Mouse (Mus musculus) forebrain, embryonic 15.5 days (tissue): ENCODE results near the gene Arrdc5. TPM values are rescaled to one million over a fixed set of nuclear protein-coding genes. Genes with fewer than 3 reads are reported as not detected.
A peak's percentile ranks its signal among the peaks of the same experiment; 100 is the strongest.
"Not testable (repeated sequence)": the region's sequence is repeated elsewhere in the genome, so short reads cannot be mapped to it uniquely, and the experiment has no call there.

Source experiments
- ATAC-seq: fragments of 200-750 bp; cut with Nextera tagmentation; replicated peaks from 2 replicates; pipeline ENCODE4 v1.8.0; 2017; ENCODE audit warnings: mild to moderate bottlenecking, moderate TSS enrichment, moderate library complexity
- H3K27ac ChIP-seq: fragments of 300-500 bp; sonication (generic); replicated peaks from 2 replicates; pipeline ENCODE4 v1.5.1; 2015; ENCODE audit warnings: mild to moderate bottlenecking, inconsistent platforms
- H3K27me3 ChIP-seq: fragments of 300-500 bp; sonication (generic); 2 replicates; pipeline ENCODE4 v1.6.1; 2015; ENCODE audit warnings: inconsistent platforms
- H3K36me3 ChIP-seq: fragments of 300-500 bp; sonication (generic); 2 replicates; pipeline ENCODE4 v1.6.1; 2015; ENCODE audit warnings: mild to moderate bottlenecking, inconsistent platforms
- H3K4me1 ChIP-seq: fragments of 300-500 bp; sonication (generic); 2 replicates; pipeline ENCODE4 v1.6.1; 2015; ENCODE audit warnings: inconsistent platforms
- H3K4me2 ChIP-seq: fragments of 300-500 bp; sonication (generic); replicated peaks from 2 replicates; pipeline ENCODE4 v1.6.1; 2015; ENCODE audit warnings: mild to moderate bottlenecking, inconsistent platforms
- H3K4me3 ChIP-seq: fragments of 300-500 bp; sonication (generic); 2 replicates; pipeline ENCODE4 v1.5.1; 2015; ENCODE audit warnings: mild to moderate bottlenecking, inconsistent platforms
- H3K9ac ChIP-seq: fragments of 300-500 bp; sonication (generic); replicated peaks from 2 replicates; pipeline ENCODE4 v1.6.1; 2015; ENCODE audit warnings: mild to moderate bottlenecking, inconsistent platforms
- H3K9me3 ChIP-seq: fragments of 300-500 bp; sonication (generic); 2 replicates; pipeline ENCODE4 v1.6.1; 2016; ENCODE audit warnings: inconsistent platforms
- WGBS: fragments of 180-500 bp; shearing (Covaris S2); methylation state at CpG from one replicate; pipeline ENCODE4 v1.1.7; 2015; ENCODE audit warnings: mixed read lengths; 5-methylcytosine and 5-hydroxymethylcytosine counted together
- polyA plus RNA-seq: library from polyadenylated mRNA; unstranded; fragments of >200 nt; fragmentation: Nextera tagmentation; extraction: Ambion mirVana; gene quantifications from 2 replicates; pipeline ENCODE4 v1.2.1, GENCODE M21; 2015

Arrdc5 gene
- polyA plus RNA-seq, 1 experiment from 2014 or later: not detected

DNA sequence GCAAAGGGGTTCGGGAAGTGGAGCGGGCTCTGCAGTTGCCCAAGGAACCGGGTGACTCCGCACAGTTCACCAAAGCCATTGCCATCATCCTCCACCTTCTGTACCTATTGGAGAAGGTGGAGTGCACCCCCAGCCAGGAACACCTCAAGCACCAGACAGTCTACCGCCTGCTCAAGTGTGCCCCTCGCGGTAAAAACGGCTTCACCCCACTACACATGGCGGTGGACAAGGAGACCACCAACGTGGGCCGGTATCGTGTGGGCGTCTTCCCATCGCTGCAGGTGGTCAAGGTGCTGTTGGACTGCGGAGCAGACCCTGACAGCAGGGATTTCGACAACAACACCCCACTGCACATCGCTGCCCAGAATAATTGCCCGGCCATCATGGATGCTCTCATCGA, 41.8 kb downstream of the Arrdc5 start:
- peaks cover 51% of the 10 kb centered on the region for H3K36me3 ChIP-seq
- not testable (repeated sequence) for H3K27me3 ChIP-seq, H3K9ac ChIP-seq, ATAC-seq, H3K27ac ChIP-seq, H3K9me3 ChIP-seq
- H3K4me3 ChIP-seq: peak overlapping the region; percentile 59; the same call in 1 of the 2 replicates
- 94% methylated on average over 19 of the region's 19 CpGs for WGBS
- H3K4me1 ChIP-seq: peaks cover 67% of the 10 kb centered on the region
- H3K4me2 ChIP-seq: peak overlapping the region; percentile 98

GRCm38 (mm10) chr17:56257181-56257894, 42.7 kb downstream of the Arrdc5 start:
- no peak for ATAC-seq
- Histone ChIP-seq H3K4me2 (peak overlapping the region; percentile 98), H3K36me3 (peaks cover 42% of the 10 kb centered on the region), H3K9ac (peak overlapping the region; percentile 61), H3K4me1 (peaks cover 59% of the 10 kb centered on the region), H3K4me3 (peak overlapping the region; percentile 59), H3K27me3 (no peaks in the 10 kb centered on the region), H3K9me3 (no peaks in the 10 kb centered on the region), H3K27ac (peak overlapping the region; percentile 88)
- 10% methylated on average over 58 of the region's 58 CpGs for WGBS

DNA sequence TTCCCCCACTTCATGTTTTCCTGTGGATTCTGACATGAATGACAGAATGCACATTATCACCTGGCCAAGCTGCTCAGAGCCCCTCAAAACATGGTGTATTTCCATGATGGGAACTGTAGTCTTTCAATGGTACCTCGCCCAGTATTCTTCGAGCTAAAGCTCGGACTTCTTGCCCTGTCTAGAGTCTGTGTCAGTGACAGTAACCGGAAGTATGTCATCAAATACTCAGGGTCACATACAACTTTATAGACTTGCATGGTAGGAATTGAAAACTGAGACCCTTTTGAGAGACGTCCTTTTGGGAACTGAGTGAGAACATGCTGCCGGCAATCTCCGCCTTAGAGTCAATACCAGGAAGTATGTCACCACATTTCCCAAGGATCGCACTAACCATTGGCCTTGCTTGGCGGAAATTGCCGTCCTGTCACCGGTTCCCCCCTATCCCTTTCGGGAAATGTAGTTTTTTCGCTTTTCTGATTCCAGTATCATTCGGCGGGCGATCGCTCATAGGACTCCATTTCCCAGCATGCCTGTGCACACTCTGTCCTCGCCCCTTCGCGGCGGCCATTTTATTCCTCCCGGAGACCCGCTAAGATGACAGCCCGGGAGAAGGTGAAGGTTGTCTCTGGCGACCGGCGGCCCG, 43.7 kb downstream of the Arrdc5 start, which contains the start of gene Fem1a:
TSS of gene Fem1a (plus strand) at position 572 of the 643 bp plus-strand sequence.
- Histone ChIP-seq H3K4me1 (peaks cover 53% of the 10 kb centered on the region), H3K4me2 (peak within 1 kb of the TSS; percentile 98), H3K36me3 (peaks cover 32% of the 10 kb centered on the region), H3K9ac (peak within 1 kb of the TSS; percentile 61), H3K9me3 (no peaks in the 10 kb centered on the region), H3K4me3 (peak within 1 kb of the TSS; percentile 59), H3K27ac (peak within 1 kb of the TSS; percentile 95), H3K27me3 (no peaks in the 10 kb centered on the region)
- ATAC-seq: peak; percentile 91
- WGBS: 0% methylated on average over 28 of the region's 28 CpGs

DNA sequence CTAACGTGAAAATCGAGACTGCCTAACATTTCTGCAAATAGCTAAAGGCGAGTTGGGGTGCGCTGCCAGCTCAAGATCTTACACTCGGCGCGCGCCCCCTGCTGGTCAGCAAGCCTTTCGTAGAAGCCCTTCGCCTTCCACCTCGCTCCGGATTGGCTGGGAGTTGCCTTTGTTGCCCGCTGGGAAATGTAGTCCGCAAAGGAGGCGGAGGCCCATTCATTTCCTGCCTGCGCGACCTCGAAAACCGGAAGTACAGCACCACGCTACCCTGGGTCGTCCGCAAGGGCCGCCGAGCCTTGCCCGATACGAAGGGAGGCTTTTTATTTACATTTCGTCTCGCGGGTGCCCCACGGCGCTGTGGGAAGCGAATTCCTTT, 44.2 kb downstream of the Arrdc5 start:
- Histone ChIP-seq H3K27me3 (no peaks in the 10 kb centered on the region), H3K9ac (peak overlapping the region; percentile 49), H3K4me2 (peak overlapping the region; percentile 61), H3K36me3 (peaks cover 27% of the 10 kb centered on the region), H3K9me3 (no peaks in the 10 kb centered on the region), H3K4me1 (peaks cover 53% of the 10 kb centered on the region), H3K4me3 (peak overlapping the region; percentile 59), H3K27ac (peak overlapping the region; percentile 95)
- ATAC-seq: peak; percentile 93
- under 1% methylated on average over 32 of the region's 32 CpGs for WGBS

DNA sequence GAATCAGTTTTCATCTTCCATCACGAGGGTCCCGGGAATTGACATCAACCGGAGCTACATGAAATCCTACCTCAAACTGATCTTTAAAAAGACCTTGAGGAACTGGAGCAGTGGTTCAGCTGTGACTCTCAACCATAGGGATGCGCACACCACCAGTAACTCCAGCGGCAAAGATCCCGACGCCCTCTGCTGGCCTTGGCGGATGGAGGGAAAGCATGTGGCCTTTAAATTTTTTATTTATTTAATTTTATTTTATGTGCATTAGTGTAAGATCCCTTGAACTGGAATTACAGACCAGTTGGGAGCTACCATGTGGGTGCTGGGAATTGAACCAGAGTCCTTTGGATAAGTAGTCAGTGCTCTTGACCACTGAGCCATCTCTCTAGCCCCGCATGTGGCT, 44.7 kb downstream of the Arrdc5 start:
- peak overlapping the region; percentile 59 for H3K4me3 ChIP-seq
- peaks cover 23% of the 10 kb centered on the region for H3K36me3 ChIP-seq
- peaks cover 53% of the 10 kb centered on the region for H3K4me1 ChIP-seq
- peak overlapping the region; percentile 61 for H3K4me2 ChIP-seq
- peak; percentile 7 for ATAC-seq
- H3K9ac ChIP-seq: no peak overlapping the region
- H3K27me3 ChIP-seq: no peaks in the 10 kb centered on the region
- peak overlapping the region; percentile 95 for H3K27ac ChIP-seq
- 21% methylated on average over 9 of the region's 9 CpGs for WGBS
- H3K9me3 ChIP-seq: no peaks in the 10 kb centered on the region

DNA sequence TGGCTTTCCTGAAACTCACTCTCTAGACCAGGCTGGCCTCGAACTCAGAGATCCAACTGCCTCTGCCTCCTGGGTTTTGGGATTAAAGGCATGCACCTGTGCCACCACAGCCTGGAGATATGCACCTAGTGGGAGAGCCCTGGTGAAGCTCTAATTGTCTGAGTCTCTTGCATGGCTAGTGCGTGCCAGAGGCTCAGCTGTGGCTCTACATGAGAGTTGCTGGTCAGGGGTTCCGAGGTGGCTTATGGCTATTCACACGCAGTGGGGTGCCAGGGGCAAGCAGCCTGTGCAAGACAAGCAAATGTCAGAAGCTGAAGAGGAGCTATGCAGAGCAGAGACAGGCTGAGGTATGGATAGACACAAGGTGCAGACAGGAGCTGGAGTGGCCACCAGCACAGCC, 45.4 kb downstream of the Arrdc5 start:
- Histone ChIP-seq H3K36me3 (peaks cover 16% of the 10 kb centered on the region), H3K27ac (peak overlapping the region; percentile 95; the same call in 1 of the 2 replicates), H3K9ac (no peak overlapping the region), H3K4me2 (no peak overlapping the region), H3K9me3 (no peaks in the 10 kb centered on the region), H3K4me1 (peaks cover 48% of the 10 kb centered on the region), H3K27me3 (no peaks in the 10 kb centered on the region), H3K4me3 (no peak overlapping the region)
- 88% methylated on average over 4 of the region's 4 CpGs for WGBS
- no peak for ATAC-seq

DNA sequence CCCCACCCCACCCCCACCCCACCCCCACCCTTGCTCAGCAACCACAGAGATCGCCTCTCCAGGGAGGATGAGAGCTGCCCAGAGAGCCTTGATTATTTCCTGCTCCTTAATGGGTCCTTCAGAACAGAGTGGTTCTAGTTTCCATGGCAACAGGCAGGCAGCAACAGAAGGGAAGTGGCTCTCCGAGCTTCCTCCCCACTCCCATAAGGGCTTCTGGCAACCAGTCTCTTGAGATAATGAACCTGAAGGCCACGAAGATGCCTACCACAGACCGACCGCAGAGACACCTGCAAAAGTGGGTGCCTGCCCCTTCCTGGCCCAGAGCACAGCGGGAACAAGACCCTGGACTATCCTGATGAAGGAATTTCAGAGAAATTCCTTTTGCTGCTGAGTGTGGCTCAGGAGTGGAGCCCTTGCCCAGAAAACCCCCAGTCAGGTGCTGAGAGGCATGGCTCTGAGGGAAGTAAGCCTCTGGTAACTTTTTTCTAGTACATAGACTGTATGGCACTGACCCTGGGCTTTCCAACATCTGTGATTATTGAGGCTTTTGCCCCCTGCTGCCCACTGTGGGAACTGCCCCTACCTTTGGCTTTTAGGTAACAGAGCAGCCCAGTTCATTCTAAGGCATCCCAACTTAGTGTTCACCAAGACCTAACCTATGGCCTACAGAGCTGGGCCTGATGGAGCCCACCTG, 48.8 kb downstream of the Arrdc5 start:
- 17% methylated on average over 6 of the region's 6 CpGs for WGBS
- Histone ChIP-seq H3K27ac (peak overlapping the region; percentile 84), H3K4me3 (no peak overlapping the region), H3K9me3 (no peaks in the 10 kb centered on the region), H3K4me1 (peaks cover 24% of the 10 kb centered on the region), H3K27me3 (no peaks in the 10 kb centered on the region), H3K4me2 (peak overlapping the region; percentile 28), H3K36me3 (no peaks in the 10 kb centered on the region), H3K9ac (no peak overlapping the region)
- ATAC-seq: peak; percentile 47; the same call in 1 of the 2 replicates

DNA sequence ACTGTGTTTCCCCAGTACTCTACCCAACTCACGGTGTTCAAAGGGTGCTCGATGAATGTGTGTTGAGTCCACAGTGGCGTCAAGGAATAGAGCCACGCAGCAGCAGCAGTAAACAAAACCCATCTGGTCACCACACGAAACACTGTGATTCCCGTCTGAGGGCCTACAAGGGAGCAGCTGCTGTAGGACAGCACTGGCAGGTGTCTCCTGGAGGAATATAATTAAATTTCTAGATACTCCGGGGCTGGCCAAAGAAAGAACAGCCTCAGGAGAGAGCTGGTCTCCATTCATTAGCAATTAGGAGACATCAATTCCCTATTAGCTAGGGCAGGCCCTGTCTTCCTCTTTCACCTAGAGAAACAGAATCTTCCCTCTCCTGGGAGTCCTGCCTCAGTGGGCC, 54.5 kb downstream of the Arrdc5 start:
- 53% methylated on average over 7 of the region's 7 CpGs for WGBS

More for the DNA sequence above, 54.5 kb downstream of the Arrdc5 start:
- peaks cover 5% of the 10 kb centered on the region; the same call in 1 of the 2 replicates for H3K27me3 ChIP-seq
- H3K4me2 ChIP-seq: no peak overlapping the region
- no peak overlapping the region for H3K9ac ChIP-seq
- no peak overlapping the region for H3K27ac ChIP-seq
- H3K36me3 ChIP-seq: no peaks in the 10 kb centered on the region
- H3K4me3 ChIP-seq: no peak overlapping the region
- no peaks in the 10 kb centered on the region for H3K9me3 ChIP-seq
- ATAC-seq: no peak
- peaks cover 14% of the 10 kb centered on the region for H3K4me1 ChIP-seq

Other genes with a start within 250 kb of the Arrdc5 start
- gene Ubxn6, start 225.3 kb downstream of the Arrdc5 start, polyA plus RNA-seq: 81.1 and 89.5 TPM in 2 replicates
- gene Hdgfl2, start 220.7 kb downstream of the Arrdc5 start, polyA plus RNA-seq: 144 and 167 TPM in 2 replicates
- gene Plin4, start 190.5 kb downstream of the Arrdc5 start, polyA plus RNA-seq: 0.11 TPM in 2 replicates
- gene Plin5, start 182.7 kb downstream of the Arrdc5 start, polyA plus RNA-seq: 0.69 and 0.74 TPM in 2 replicates
- gene Lrg1, start 178.3 kb downstream of the Arrdc5 start, polyA plus RNA-seq: 0.13 and 0.19 TPM in 2 replicates
- gene Sema6b, start 159.9 kb downstream of the Arrdc5 start, polyA plus RNA-seq: 13.6 and 14.2 TPM in 2 replicates
- gene Tnfaip8l1, start 137.8 kb downstream of the Arrdc5 start, polyA plus RNA-seq: 9.0 and 10.0 TPM in 2 replicates
- 59.7 and 63.2 TPM in 2 replicates for gene Mydgf, start 116.4 kb downstream of the Arrdc5 start, polyA plus RNA-seq
- 30.7 and 31.2 TPM in 2 replicates for gene Dpp9, start 81.4 kb downstream of the Arrdc5 start, polyA plus RNA-seq
- gene Fem1a, start 43.5 kb downstream of the Arrdc5 start, polyA plus RNA-seq: 21.4 and 22.9 TPM in 2 replicates
- 1.3 and 1.7 TPM in 2 replicates for gene Ticam1, start 23.5 kb downstream of the Arrdc5 start, polyA plus RNA-seq
- 10.9 and 13.6 TPM in 2 replicates for gene Plin3, start 7.4 kb downstream of the Arrdc5 start, polyA plus RNA-seq
- 55.6 and 65.1 TPM in 2 replicates for gene Uhrf1, start 3.0 kb upstream of the Arrdc5 start, polyA plus RNA-seq
- gene Kdm4b, start 25.8 kb upstream of the Arrdc5 start, polyA plus RNA-seq: 81.2 and 81.5 TPM in 2 replicates
- 375 and 409 TPM in 2 replicates for gene Ptprs, start 176.2 kb upstream of the Arrdc5 start, polyA plus RNA-seq
- 0.14 and 0.36 TPM in 2 replicates for gene Znrf4, start 212.1 kb upstream of the Arrdc5 start, polyA plus RNA-seq